Mouse (Mus musculus) CH12.LX (cell line): ENCODE data around the gene Cdhr1. TPM values are rescaled to one million over a fixed set of nuclear protein-coding genes. Genes with fewer than 3 reads are reported as not detected.

Source experiments
- polyA plus RNA-seq: library from polyadenylated mRNA; unstranded; fragments of >175 nt; gene quantifications from 2 replicates; pipeline ENCODE4 v1.2.1, GENCODE M21; 2012; ENCODE audit warnings: low read depth; ENCODE audit not compliant: insufficient read length
- total RNA-seq, 2 experiments: library from RNA; depleted of rRNA; stranded (reverse); fragments of 300-350 nt in 1 of 2; fragments of >200 nt in 1 of 2; gene quantifications; 2 replicates each; pipeline ENCODE4 v1.2.3; 2012 to 2014

Cdhr1 gene
- total and polyA plus RNA-seq, 3 experiments, result not detected

Other genes starting within 250 kb of the Cdhr1 start
- gene Ccser2, start 129.6 kb downstream of the Cdhr1 start, total RNA-seq (2012; rRNA removed), result 7.9 and 8.8 TPM in 2 replicates
- 9.6 and 9.8 TPM in 2 replicates for gene Ccser2, start 129.6 kb downstream of the Cdhr1 start, total RNA-seq (2014; rRNA removed)
- gene Ccser2, start 129.6 kb downstream of the Cdhr1 start, polyA plus RNA-seq, result 8.5 and 9.3 TPM in 2 replicates
- gene Rgr, start 49.4 kb downstream of the Cdhr1 start, total RNA-seq (2012; rRNA removed), result not detected in 2 replicates
- not detected in 2 replicates for gene Rgr, start 49.4 kb downstream of the Cdhr1 start, total RNA-seq (2014; rRNA removed)
- not detected in 2 replicates for gene Rgr, start 49.4 kb downstream of the Cdhr1 start, polyA plus RNA-seq
- gene Lrit1, start 43.5 kb downstream of the Cdhr1 start, total RNA-seq (2012; rRNA removed), result not detected in 2 replicates
- not detected in 2 replicates for gene Lrit1, start 43.5 kb downstream of the Cdhr1 start, total RNA-seq (2014; rRNA removed)
- gene Lrit1, start 43.5 kb downstream of the Cdhr1 start, polyA plus RNA-seq, result not detected in 2 replicates
- not detected in 2 replicates for gene Lrit2, start 30.4 kb downstream of the Cdhr1 start, total RNA-seq (2012; rRNA removed)
- gene Lrit2, start 30.4 kb downstream of the Cdhr1 start, total RNA-seq (2014; rRNA removed), result not detected in 2 replicates
- gene Lrit2, start 30.4 kb downstream of the Cdhr1 start, polyA plus RNA-seq, result not detected in 2 replicates
- gene 2610528A11Rik, start 15.7 kb upstream of the Cdhr1 start, total RNA-seq (2012; rRNA removed), result not detected in 2 replicates
- not detected in 2 replicates for gene 2610528A11Rik, start 15.7 kb upstream of the Cdhr1 start, total RNA-seq (2014; rRNA removed)
- not detected in 2 replicates for gene 2610528A11Rik, start 15.7 kb upstream of the Cdhr1 start, polyA plus RNA-seq
- 190 and 302 TPM in 2 replicates for gene Ghitm, start 36.9 kb upstream of the Cdhr1 start, total RNA-seq (2012; rRNA removed)
- 320 and 363 TPM in 2 replicates for gene Ghitm, start 36.9 kb upstream of the Cdhr1 start, total RNA-seq (2014; rRNA removed)
- 311 TPM in 2 replicates for gene Ghitm, start 36.9 kb upstream of the Cdhr1 start, polyA plus RNA-seq